Mouse (Mus musculus) kidney, adult 18-20 months (tissue): ENCODE data around the gene Cbx1.
A peak's percentile ranks its signal among the peaks of the same experiment; 100 is the strongest.

ENCODE experiments used
- DNase-seq: peaks from one replicate; pipeline ENCODE4 v3.0.0; 2021

Gene Cbx1

DNA sequence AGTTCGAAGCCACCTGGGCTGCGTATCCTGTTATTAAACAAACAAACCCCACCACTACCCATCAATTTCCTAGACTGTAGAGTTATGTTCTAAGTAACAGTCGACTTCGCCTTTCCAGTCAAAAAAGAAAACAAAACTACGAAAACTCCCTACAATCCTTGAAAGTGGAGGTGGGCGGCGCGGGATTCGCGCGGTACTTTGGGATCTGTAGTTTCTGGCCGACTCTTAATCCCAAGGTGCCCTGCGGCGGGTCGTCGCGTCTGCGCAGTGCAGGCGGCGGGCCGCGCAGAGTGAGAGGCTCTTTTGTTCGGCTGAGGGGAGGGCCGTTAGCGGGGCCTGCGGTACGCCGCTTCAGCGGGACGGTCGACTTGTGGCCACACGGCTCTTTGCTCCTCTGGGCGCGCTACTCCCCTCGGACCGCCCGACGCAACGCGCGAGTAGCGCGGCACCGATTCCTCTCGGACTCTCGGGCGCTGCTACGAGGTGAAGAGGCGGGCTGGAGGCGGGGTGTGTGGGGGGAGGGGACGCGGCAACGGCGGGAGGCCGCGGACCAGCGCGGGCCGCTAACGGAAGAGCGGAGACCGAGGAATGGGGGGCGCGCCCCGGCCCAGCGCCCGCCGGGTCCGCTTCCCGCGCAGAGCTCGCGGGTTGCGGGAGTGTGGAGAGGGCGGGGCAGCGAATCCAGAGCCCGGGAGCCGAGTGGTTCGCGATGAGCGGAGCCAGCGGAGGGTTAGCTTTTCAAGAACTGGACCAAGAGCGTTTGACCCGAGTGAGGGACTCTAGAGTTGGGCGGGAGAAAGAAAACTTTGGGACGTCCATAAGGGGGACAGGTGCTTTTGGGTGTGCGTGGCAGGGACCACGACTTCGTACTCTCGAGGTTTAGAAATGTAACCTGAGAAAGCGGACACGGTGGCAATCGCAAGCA is at the start of gene Cbx1:
Cbx1 (plus strand) TSS at position 257 of the 925 bp plus-strand sequence.
- peak; percentile 96 for DNase-seq

- DNase-seq: no peak
These were observed 48.1 kb upstream of the Cbx1 start for GRCm38 (mm10) chr11:96740796-96741195.

DNA sequence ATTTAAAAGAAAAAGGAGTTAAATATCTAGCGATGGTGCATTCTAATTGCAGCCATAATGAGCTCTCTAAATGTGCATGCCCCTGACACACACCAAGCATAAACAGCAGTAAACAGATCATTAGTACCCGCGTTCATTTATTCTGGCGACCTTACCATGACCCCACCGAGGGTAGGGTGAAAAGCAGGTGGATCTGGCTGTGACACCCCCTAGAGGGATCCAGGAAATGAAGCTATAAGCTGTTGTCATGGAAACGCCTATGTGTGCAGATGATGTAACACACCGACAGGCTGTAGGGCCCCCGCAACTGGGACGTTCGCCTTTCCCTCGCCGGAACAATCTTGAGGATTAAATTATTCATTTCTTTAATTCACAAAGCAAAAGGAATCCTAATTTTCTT is 46.9 kb upstream of the Cbx1 start:
- no peak for DNase-seq

DNA sequence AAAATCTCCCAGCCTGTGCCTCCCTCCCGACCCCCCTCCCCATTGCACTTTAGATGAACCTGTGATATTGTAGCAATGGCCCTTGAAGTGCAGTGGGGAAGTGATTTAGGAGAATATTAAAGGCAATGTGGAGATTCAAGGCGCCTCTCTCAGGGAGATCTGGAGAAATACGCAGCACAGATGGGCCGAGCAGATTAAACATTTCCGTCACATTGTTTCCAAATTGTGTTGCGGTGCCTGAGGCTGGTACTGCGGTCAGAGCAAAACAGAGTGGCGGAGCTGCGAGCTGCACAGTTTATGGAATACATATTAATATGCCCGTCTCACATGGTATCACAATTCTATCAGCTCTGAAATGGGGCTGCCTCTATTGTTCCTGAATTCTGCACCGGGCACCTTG is 45.9 kb upstream of the Cbx1 start:
- no peak for DNase-seq

DNA sequence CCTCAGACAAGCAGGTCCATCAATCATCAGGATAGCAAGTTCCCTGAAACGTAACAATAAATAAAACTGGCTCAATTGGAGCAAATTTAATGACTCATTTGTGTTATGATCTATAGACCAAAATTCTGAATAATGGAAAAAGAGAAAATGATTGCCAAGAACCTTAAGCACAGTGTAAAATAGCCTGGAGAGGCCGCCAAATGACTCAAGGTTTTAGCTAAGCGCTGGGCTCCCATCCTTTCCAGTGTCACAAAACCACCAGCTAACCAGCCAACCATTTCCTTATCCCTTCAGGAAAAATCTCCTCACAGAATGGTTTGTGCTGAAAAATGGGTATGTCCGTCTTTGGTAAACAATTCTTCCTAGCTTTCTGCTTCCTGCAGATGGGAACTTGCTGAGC is 45.0 kb upstream of the Cbx1 start:
- DNase-seq: no peak

DNA sequence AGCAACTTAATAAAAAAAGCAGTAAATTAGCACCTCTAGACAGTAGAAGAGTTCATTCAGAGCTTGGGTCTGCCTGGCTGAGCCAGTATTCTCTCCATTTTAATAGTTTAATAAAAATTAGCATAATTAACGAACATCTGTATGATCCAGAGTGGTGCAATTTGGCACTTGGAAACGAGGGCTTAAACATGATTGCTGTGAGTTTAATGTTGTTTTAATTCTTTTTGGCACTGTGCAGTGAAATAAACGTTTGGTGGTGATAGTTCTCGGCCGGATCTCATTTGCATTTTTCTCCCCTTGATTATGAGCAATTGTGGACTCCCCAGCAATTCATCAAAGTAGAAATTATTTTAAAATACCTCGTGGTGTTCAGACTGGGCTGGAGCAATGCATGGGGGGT is 42.3 kb upstream of the Cbx1 start:
- no peak for DNase-seq

DNA sequence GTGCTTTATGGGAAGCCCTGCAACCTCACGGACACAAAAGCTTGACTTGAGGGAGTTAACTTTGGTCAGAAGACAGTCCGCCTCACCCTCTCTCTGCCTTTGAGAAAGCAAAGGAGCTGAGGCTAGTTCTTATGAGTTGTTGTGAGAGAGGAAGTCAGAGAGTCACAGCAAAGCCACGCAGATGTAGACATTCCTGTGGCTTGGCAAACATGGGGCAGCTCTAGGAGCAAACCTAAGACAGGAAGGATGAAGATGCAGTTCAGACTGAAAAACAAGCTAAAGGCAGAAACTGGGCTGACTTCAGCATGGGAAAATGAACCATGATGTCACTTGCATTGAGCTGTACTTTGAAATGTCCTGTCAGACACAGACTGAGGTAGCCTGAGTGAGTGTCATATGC is 41.4 kb upstream of the Cbx1 start:
- no peak for DNase-seq

- DNase-seq: no peak
These were observed 33.6 kb upstream of the Cbx1 start for GRCm38 (mm10) chr11:96755298-96755697.

GRCm38 (mm10) chr11:96757421-96757820 is 31.5 kb upstream of the Cbx1 start:
- DNase-seq: no peak

DNA sequence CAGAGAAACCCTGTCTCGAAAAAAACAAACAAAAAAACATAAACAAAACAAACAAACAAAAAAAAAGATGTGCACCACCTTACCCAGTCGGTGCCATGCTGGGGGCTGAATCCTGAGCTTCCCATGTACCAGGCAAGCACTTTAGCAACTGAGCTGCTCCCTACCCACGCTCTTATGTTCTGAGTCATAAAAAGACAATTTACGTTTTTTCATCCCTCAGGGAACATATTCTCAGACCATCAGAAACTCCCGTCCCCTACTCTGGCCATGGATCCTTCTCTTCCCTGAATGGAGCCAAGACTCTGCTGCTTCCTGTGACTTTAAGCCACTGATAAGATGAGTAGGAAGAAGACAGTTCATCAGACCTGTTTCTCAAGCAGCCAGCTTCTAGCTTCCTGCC is 30.5 kb upstream of the Cbx1 start:
- DNase-seq: no peak

DNA sequence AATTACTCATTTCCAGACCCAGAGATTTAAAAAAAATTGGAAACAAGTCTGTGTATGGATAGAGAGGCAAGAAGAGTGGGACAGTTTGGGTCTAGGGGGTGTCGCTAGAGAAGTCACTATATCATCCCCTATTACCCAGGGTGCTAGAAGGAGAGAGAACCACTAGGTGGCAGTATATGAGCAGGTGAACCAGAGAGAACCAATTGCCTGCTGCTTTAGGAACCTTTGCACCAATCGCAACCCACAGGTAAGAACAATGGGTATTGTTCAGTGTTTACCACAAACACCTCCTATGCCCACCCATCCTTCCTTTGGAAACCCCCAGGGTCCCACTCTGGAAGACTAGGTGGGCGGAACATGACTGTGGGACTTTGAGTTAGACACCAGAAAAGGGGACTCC is 28.9 kb upstream of the Cbx1 start:
- DNase-seq: peak; percentile 35

DNA sequence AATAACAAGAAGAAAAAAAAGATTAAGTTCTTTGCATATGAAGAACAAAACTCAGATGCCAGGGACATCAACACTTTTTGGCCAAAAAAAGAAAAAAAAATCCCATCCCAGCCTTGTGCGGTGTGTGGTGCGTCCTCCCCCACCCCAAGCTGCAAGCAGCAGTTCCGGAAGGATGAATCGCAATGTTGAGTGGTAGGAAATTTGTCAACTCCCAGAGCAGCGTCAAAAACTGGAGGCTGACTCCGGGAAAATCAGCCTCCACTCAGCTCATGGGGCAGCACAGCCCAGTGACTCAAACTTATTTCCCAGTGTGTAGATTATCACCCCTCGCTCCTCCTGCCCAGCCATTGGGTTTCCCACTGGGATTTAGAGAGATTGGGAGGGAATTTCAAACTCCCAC is 26.9 kb upstream of the Cbx1 start:
- no peak for DNase-seq

- DNase-seq: peak; percentile 17
These were observed 26.0 kb upstream of the Cbx1 start for GRCm38 (mm10) chr11:96762742-96763470.

GRCm38 (mm10) chr11:96764511-96765350 is 24.2 kb upstream of the Cbx1 start:
- DNase-seq: no peak

- DNase-seq: no peak
These were observed 23.3 kb upstream of the Cbx1 start for GRCm38 (mm10) chr11:96765645-96766044.

- DNase-seq: no peak
These were observed 22.4 kb upstream of the Cbx1 start for GRCm38 (mm10) chr11:96766555-96766954.

GRCm38 (mm10) chr11:96767096-96767495 is 21.8 kb upstream of the Cbx1 start:
- DNase-seq: no peak

DNA sequence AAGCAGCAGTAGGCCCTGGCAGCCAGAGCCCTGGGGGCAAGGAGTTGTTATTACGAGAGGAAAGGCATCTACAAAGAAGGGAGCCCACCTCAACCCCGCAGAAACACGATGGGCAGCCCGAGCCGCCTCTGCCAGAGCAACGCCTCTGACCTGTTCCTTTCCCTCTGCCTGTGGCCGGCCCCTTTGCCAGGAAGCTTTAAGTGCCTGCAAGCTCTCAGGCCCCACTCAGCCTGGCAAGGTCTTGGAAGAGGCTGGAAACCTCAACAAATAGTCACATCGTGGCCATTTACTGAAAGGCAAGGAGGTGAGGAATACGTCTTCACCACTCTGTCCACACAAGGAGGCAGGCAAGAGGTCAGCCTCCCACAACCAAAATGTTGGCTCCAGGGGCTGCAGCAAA is 20.7 kb upstream of the Cbx1 start:
- DNase-seq: no peak

DNA sequence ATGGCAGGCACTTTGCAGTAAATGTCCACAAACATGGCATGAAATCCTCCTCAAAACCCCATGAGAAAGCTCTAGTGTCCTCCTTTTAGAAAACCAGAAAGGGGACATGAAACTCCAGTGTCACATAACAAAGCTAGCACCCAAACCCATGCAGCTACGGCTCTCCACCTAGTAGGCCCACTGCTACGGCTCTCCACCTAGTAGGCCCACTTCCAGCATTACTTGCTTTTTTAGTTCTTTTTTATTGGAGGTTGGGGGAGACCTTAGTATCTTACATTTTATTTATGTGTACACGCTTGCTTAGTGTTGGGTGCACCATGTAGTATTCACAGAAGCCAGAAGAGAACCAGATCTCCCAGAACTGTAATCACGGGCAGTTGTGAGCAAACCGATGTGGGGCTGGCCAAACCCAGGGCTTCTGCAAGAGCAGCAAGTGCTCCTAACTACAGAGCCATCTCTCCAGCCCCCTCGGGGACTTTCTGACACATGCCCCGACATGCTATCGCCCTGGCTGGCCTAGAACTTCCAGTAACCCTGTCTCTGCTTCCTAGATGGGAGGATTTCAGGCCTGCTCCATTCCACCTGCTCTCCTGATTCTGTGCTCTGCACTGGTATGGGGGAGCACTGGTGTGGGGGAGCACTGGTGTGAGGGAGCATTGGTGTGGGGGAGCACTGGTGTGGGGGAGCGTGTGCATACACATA is 17.5 kb upstream of the Cbx1 start:
- no peak for DNase-seq

DNA sequence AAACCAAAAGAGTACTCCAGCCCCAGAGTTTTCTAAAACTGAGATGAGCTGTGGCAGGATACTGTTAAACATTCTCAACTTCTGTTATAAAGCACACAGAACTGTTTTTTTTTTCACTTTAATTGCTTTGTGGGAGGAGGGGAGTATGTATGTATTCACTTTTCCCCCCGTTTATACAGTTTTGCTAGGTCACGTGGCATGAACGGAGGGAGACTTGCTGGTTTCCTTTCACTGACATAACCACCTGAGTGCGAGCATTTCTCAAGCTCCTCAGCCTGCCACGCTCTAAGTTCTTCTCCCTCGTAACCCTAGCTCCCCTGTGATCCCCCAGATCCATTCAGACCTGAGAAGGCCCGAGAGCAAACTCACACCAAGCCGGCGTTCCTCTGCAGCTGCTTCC is 16.5 kb upstream of the Cbx1 start:
- DNase-seq: no peak

GRCm38 (mm10) chr11:96774536-96774935 is 14.4 kb upstream of the Cbx1 start:
- no peak for DNase-seq

DNA sequence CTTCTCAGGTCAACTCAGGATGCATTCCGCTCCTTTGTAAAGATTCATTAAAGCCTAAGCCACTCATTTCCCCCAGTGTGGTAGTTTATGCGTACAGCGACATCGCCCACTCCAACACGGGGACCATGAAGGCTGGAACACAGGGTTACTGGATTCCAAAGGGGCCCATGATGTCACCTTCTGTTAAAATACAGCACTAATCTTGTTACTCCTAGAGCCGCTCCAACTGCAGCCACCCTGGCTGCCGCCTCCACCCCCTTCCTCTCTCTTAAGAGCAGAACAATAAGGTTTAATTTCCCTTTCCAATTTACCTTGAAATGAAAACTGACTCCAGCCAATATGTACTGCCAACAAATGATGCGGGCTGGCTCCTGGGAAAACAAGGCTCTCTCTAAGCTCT is 13.9 kb upstream of the Cbx1 start:
- no peak for DNase-seq

DNA sequence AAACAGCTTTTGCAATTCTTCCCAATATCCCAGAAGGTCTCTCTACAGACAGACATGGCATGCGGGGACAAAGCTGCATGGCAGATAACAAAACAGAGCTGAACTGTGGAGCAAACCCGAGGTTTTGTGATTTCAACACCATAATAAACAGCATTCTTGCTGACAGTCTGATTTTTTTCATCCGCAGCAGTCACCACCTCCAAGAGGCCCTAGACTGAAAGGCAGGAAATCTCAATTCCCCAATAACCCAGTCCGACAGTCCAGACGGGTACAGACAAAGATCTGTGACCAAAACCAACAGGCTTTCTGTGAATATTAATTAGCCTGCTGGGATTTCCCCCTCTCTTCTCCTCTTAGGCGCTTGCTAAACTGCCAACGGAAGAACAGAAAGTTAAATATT is 13.3 kb upstream of the Cbx1 start:
- no peak for DNase-seq
